ENCODE assay signal across 12 mouse cellular contexts in genomic region chr6:100304831-100305230, GRCm38 (mm10).
"Had no signal": no experiment of that assay in that cellular context is flagged by ENCODE, and none has a peak within 500 bp of the region (broad histone marks: within the 10 kb centered on the region; RNA-seq: fewer than 3 reads in every experiment).

No protein-coding gene starts in this region.

- H3K27ac ChIP-seq: left cerebral cortex, adult 2 months; limb, embryonic 15.5 days; liver, embryonic 12.5 days; lung, embryonic 15.5 days; midbrain, embryonic 15.5 days; neural tube, embryonic 12.5 days had no signal

- H3K27me3 ChIP-seq: limb, embryonic 15.5 days; lung, embryonic 15.5 days; neural tube, embryonic 12.5 days had no signal

- H3K4me2 ChIP-seq: limb, embryonic 15.5 days; liver, embryonic 12.5 days; lung, embryonic 15.5 days; midbrain, embryonic 15.5 days; neural tube, embryonic 12.5 days had no signal

- H3K4me1 ChIP-seq: lung, embryonic 15.5 days; midbrain, embryonic 15.5 days; neural tube, embryonic 12.5 days had no signal

- ATAC-seq: liver, embryonic 12.5 days; midbrain, embryonic 15.5 days had no signal

- DNase-seq: kidney, adult 8-10 months; kidney, postnatal 25 days; right cerebral cortex, adult 18-20 months; right cerebral cortex, postnatal 25 days; thymus, adult 2 months; thymus, postnatal 25 days had no signal

- H3K9me3 ChIP-seq: limb, embryonic 15.5 days; liver, embryonic 12.5 days; lung, embryonic 15.5 days; midbrain, embryonic 15.5 days; neural tube, embryonic 12.5 days had no signal

- H3K36me3 ChIP-seq: limb, embryonic 15.5 days; liver, embryonic 12.5 days; lung, embryonic 15.5 days; midbrain, embryonic 15.5 days; neural tube, embryonic 12.5 days had no signal

- H3K4me3 ChIP-seq: left cerebral cortex, adult 2 months; limb, embryonic 15.5 days; liver, embryonic 12.5 days; lung, embryonic 15.5 days; midbrain, embryonic 15.5 days; neural tube, embryonic 12.5 days had no signal

- H3K9ac ChIP-seq: limb, embryonic 15.5 days; liver, embryonic 12.5 days; lung, embryonic 15.5 days; midbrain, embryonic 15.5 days; neural tube, embryonic 12.5 days had no signal
